Mouse (Mus musculus): Measurements from ENCODE around the gene Kcna2. TPM values are rescaled to one million over a fixed set of nuclear protein-coding genes. Genes with fewer than 3 reads are reported as not detected.

Gene Kcna2
- polyA plus RNA-seq, 1 experiment from 2014 or later, result 0.83 TPM

DNA sequence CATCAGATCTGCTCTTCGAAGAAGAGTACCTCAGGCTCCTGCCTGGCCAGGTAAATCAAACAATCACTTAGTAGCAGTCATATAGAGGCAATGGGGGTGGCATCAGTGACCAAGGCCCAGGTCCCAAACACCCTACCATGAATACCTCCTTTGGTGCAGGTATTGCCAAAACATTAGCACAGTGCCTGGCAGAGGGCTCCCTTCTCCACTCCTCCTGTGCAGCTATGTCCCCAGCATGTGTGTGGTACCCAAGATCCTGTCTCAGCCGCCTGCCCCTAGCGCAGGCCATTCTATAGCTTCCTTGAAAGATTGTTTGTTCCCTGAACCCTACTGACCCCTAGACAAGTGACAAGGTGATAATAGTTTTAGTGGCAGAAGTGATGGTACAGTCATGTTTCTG is 2.5 kb downstream of the Kcna2 start:
- H3K9ac ChIP-seq (replicated peaks), result no peak overlapping the region
- peaks cover 18% of the 10 kb centered on the region; the same call in 1 of the 2 replicates for H3K27me3 ChIP-seq
- H3K4me3 ChIP-seq, result no peak overlapping the region
- peaks cover 15% of the 10 kb centered on the region for H3K4me1 ChIP-seq
- no peak for ATAC-seq (replicated peaks)
- H3K4me2 ChIP-seq (replicated peaks), result no peak overlapping the region
- no peaks in the 10 kb centered on the region for H3K9me3 ChIP-seq
- H3K36me3 ChIP-seq, result no peaks in the 10 kb centered on the region
- 94% methylated on average over 3 of the region's 3 CpGs for WGBS
- no peak overlapping the region for H3K27ac ChIP-seq (replicated peaks)

GRCm38 (mm10) chr3:107105986-107106385 is 5.0 kb downstream of the Kcna2 start:
- Histone ChIP-seq H3K27ac (replicated peaks) (no peak overlapping the region), H3K4me2 (replicated peaks) (no peak overlapping the region), H3K36me3 (no peaks in the 10 kb centered on the region), H3K4me1 (peaks cover 10% of the 10 kb centered on the region), H3K9me3 (no peaks in the 10 kb centered on the region), H3K27me3 (peaks cover 7% of the 10 kb centered on the region; the same call in 1 of the 2 replicates), H3K9ac (replicated peaks) (no peak overlapping the region), H3K4me3 (no peak overlapping the region)
- no peak for ATAC-seq (replicated peaks)
- 85% methylated on average over 6 of the region's 6 CpGs for WGBS

GRCm38 (mm10) chr3:107112498-107112897 is 11.6 kb downstream of the Kcna2 start:
- Histone ChIP-seq H3K4me3 (no peak overlapping the region), H3K9ac (replicated peaks) (no peak overlapping the region), H3K27ac (replicated peaks) (no peak overlapping the region), H3K4me2 (replicated peaks) (no peak overlapping the region), H3K27me3 (no peaks in the 10 kb centered on the region), H3K36me3 (no peaks in the 10 kb centered on the region), H3K9me3 (no peaks in the 10 kb centered on the region), H3K4me1 (peaks cover 18% of the 10 kb centered on the region)
- 52% methylated on average over 4 of the region's 4 CpGs for WGBS
- no peak for ATAC-seq (replicated peaks)

DNA sequence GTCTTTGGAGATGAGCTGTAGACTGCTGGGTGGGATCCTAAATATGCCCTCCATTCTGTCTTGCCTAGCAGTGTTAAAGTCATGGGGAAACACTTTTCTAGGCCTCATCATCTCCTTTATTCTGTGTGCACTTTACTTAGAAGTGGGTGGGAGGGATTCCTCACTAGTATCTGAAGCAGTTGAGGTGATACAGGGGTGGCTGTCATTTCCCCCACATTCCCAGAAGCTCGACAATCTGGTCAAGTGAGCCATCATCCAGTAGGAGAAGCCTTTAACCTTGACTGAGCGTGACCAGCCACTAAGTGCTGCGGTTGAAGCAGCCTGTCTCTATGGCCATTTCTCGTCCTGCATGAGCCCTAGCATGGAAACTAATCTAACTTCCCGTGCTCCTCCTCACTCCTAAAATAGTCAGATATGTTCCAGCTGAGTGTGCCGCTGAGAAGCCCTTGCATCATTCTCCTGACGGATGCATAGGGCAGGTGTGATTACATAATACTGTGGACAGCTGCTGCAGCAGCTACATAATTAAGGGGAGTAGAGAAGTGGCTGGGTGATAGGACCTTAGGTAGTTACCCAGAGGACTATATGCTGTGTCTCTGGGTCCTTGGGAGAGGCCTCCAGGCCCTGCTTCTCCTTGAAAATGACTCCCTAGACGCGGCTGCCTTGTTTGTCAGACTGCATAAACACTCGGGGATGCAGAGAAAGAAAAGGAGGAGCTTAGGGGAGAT is 12.2 kb downstream of the Kcna2 start:
- Histone ChIP-seq H3K27ac (replicated peaks) (peak overlapping the region; percentile 73), H3K4me3 (no peak overlapping the region), H3K4me1 (peaks cover 18% of the 10 kb centered on the region), H3K4me2 (replicated peaks) (peak overlapping the region; percentile 43; the same call in 1 of the 2 replicates), H3K27me3 (no peaks in the 10 kb centered on the region), H3K9me3 (no peaks in the 10 kb centered on the region), H3K9ac (replicated peaks) (no peak overlapping the region), H3K36me3 (no peaks in the 10 kb centered on the region)
- WGBS, result 63% methylated on average over 10 of the region's 10 CpGs
- peak; percentile 11; the same call in 1 of the 2 replicates for ATAC-seq (replicated peaks)

- peak; percentile 96 for ATAC-seq (replicated peaks)
- Histone ChIP-seq H3K4me2 (replicated peaks) (peak overlapping the region; percentile 43), H3K27me3 (no peaks in the 10 kb centered on the region), H3K4me1 (peaks cover 18% of the 10 kb centered on the region), H3K36me3 (no peaks in the 10 kb centered on the region), H3K9ac (replicated peaks) (peak overlapping the region; percentile 35), H3K4me3 (peak overlapping the region; percentile 34), H3K27ac (replicated peaks) (peak overlapping the region; percentile 73), H3K9me3 (no peaks in the 10 kb centered on the region)
- WGBS, result 20% methylated on average over 14 of the region's 14 CpGs
These were observed 13.1 kb downstream of the Kcna2 start for GRCm38 (mm10) chr3:107113771-107114737.

- Histone ChIP-seq H3K4me1 (peaks cover 18% of the 10 kb centered on the region), H3K4me3 (no peak overlapping the region), H3K4me2 (replicated peaks) (no peak overlapping the region), H3K36me3 (no peaks in the 10 kb centered on the region), H3K27ac (replicated peaks) (no peak overlapping the region), H3K9me3 (no peaks in the 10 kb centered on the region), H3K27me3 (no peaks in the 10 kb centered on the region), H3K9ac (replicated peaks) (no peak overlapping the region)
- ATAC-seq (replicated peaks), result 0 out of 2 replicates have a peak, but pooled peaks have one; percentile 28
- WGBS, result 89% methylated on average over 2 of the region's 2 CpGs
These were observed 14.0 kb downstream of the Kcna2 start for GRCm38 (mm10) chr3:107114941-107115340.

GRCm38 (mm10) chr3:107115746-107116145 is 14.8 kb downstream of the Kcna2 start:
- Histone ChIP-seq H3K4me3 (no peak overlapping the region), H3K36me3 (no peaks in the 10 kb centered on the region), H3K4me2 (replicated peaks) (no peak overlapping the region), H3K4me1 (peaks cover 18% of the 10 kb centered on the region), H3K9me3 (no peaks in the 10 kb centered on the region), H3K27me3 (no peaks in the 10 kb centered on the region), H3K27ac (replicated peaks) (no peak overlapping the region), H3K9ac (replicated peaks) (no peak overlapping the region)
- no peak for ATAC-seq (replicated peaks)
- 69% methylated on average over 2 of the region's 2 CpGs for WGBS

GRCm38 (mm10) chr3:107119864-107120564 is 19.1 kb downstream of the Kcna2 start:
- H3K36me3 ChIP-seq, result no peaks in the 10 kb centered on the region
- no peak for ATAC-seq (replicated peaks)

DNA sequence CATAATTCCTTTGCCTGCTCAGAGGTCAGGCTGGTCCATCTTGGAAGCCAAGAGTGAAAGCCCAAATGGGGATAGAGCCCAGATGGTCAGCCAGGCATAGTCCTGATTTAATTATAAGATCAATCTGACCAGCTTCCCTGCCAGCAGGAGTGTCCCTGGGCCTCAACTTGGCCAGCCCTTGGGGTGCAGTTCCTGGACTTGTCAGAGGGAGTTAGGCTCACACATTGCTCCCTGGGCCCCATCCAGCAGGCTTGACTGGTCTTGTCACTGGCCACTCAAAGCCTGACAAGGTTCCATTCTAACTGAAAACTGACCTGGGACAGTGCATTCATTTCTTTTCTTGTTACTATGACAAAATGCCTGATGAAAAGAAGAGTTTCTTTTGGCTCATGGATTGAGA is 21.4 kb downstream of the Kcna2 start:
- Histone ChIP-seq H3K4me1 (no peaks in the 10 kb centered on the region), H3K4me3 (no peak overlapping the region), H3K4me2 (replicated peaks) (no peak overlapping the region), H3K27ac (replicated peaks) (no peak overlapping the region), H3K9ac (replicated peaks) (no peak overlapping the region), H3K9me3 (no peaks in the 10 kb centered on the region), H3K27me3 (no peaks in the 10 kb centered on the region), H3K36me3 (no peaks in the 10 kb centered on the region)
- ATAC-seq (replicated peaks), result no peak

More at GRCm38 (mm10) chr3:107119864-107120564, 19.1 kb downstream of the Kcna2 start:
- no peak overlapping the region for H3K4me2 ChIP-seq (replicated peaks)
- H3K4me1 ChIP-seq, result no peaks in the 10 kb centered on the region
- H3K27me3 ChIP-seq, result no peaks in the 10 kb centered on the region
- WGBS, result 94% methylated on average over 2 of the region's 2 CpGs
- H3K9ac ChIP-seq (replicated peaks), result no peak overlapping the region
- H3K4me3 ChIP-seq, result no peak overlapping the region
- no peaks in the 10 kb centered on the region for H3K9me3 ChIP-seq
- H3K27ac ChIP-seq (replicated peaks), result no peak overlapping the region

DNA sequence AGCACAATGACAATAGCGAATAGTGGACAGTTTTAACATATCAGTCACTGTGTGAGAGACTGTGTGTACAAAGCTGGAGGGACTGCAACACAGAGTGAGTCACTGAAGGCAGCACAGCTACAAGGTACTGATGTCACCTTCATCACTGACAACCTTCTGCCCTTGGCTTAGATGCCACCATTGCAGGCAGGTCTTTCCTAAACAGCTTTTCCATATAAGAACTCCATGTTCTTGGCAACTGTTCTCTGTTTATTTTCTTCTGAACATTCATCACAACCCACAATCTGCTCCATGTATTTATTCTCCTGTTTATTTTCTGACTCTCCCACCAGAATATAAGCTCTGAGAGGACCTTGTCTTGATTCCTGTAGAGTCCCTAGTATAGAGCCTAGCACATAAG is 26.7 kb downstream of the Kcna2 start:
- Histone ChIP-seq H3K9me3 (no peaks in the 10 kb centered on the region), H3K36me3 (no peaks in the 10 kb centered on the region), H3K4me1 (peaks cover 15% of the 10 kb centered on the region), H3K27ac (replicated peaks) (no peak overlapping the region), H3K27me3 (no peaks in the 10 kb centered on the region), H3K4me3 (no peak overlapping the region), H3K9ac (replicated peaks) (no peak overlapping the region), H3K4me2 (replicated peaks) (no peak overlapping the region)
- no peak for ATAC-seq (replicated peaks)
- WGBS, result 73% methylated on average over 1 of the region's 1 CpGs

- peaks cover 15% of the 10 kb centered on the region for H3K4me1 ChIP-seq
- H3K27me3 ChIP-seq, result no peaks in the 10 kb centered on the region
- H3K9ac ChIP-seq (replicated peaks), result no peak overlapping the region
- WGBS, result 48% methylated on average over 3 of the region's 3 CpGs
- ATAC-seq (replicated peaks), result peak; percentile 82
- H3K9me3 ChIP-seq, result no peaks in the 10 kb centered on the region
- no peak overlapping the region for H3K4me3 ChIP-seq
- H3K4me2 ChIP-seq (replicated peaks), result no peak overlapping the region
- 0 out of 2 replicates have a peak overlapping the region, but pooled peaks have one; percentile 5 for H3K27ac ChIP-seq (replicated peaks)
- H3K36me3 ChIP-seq, result no peaks in the 10 kb centered on the region
These were observed 27.5 kb downstream of the Kcna2 start for GRCm38 (mm10) chr3:107128421-107128820.

All from forebrain, embryonic 15.5 days (tissue).